Mouse (Mus musculus): ENCODE results near the gene Xrcc2. TPM values are rescaled to one million over a fixed set of nuclear protein-coding genes. Genes with fewer than 3 reads are reported as not detected.
A peak's percentile ranks its signal among the peaks of the same experiment; 100 is the strongest.
"Not testable (repeated sequence)": the region's sequence is repeated elsewhere in the genome, so short reads cannot be mapped to it uniquely, and the experiment has no call there.

Xrcc2 gene
- polyA plus RNA-seq (2014; fragmentation: Nextera tagmentation; extraction: Ambion mirVana) = 4.2 and 4.5 TPM in 2 replicates

GRCm38 (mm10) chr5:25705567-25706349 is at the start of gene Xrcc2:
TSS of gene Xrcc2 (minus strand) at chr5:25705825.
- Histone ChIP-seq H3K36me3 (ENCODE audit: control insufficient read depth, insufficient read depth, low read length) (peaks cover 10% of the 10 kb centered on the region), H3K27me3 (replicated peaks; ENCODE audit: control insufficient read depth, insufficient read depth, low read length) (no peaks in the 10 kb centered on the region), H3K4me1 (ENCODE audit: control insufficient read depth, insufficient read depth, low read length) (peaks cover 7% of the 10 kb centered on the region; the same call in 1 of the 2 replicates), H3K4me3 (ENCODE audit: low read depth, low read length) (peak within 1 kb of the TSS; percentile 69), H3K9me3 (replicated peaks; ENCODE audit: control insufficient read depth, low read length) (no peaks in the 10 kb centered on the region), H3K4me2 (ENCODE audit: low read length) (peak within 1 kb of the TSS; percentile 64), H3K27ac (ENCODE audit: low read depth, low read length) (peak within 1 kb of the TSS; percentile 60; the same call in 1 of the 2 replicates), H3K9ac (ENCODE audit: low read length) (peak within 1 kb of the TSS; percentile 79)
- DNase-seq (ENCODE audit: low spot score) (peak; percentile 98), ATAC-seq (peak; percentile 95)
- 8% methylated on average over 51 of the region's 51 CpGs for WGBS

- H3K4me2 ChIP-seq (ENCODE audit: low read length) = no peak overlapping the region
- no peaks in the 10 kb centered on the region for H3K36me3 ChIP-seq (ENCODE audit: control insufficient read depth, insufficient read depth, low read length)
- 0 out of 2 replicates have a peak overlapping the region, but pooled peaks have one; percentile 22 for H3K9ac ChIP-seq (ENCODE audit: low read length)
- H3K9me3 ChIP-seq (replicated peaks; ENCODE audit: control insufficient read depth, low read length) = no peaks in the 10 kb centered on the region
- no peak overlapping the region for H3K4me3 ChIP-seq (ENCODE audit: low read depth, low read length)
- peak overlapping the region; percentile 69 for H3K27ac ChIP-seq (ENCODE audit: low read depth, low read length)
- DNase-seq (ENCODE audit: low spot score) (peak; percentile 86), ATAC-seq (peak; percentile 89)
- H3K4me1 ChIP-seq (ENCODE audit: control insufficient read depth, insufficient read depth, low read length) = peaks cover 28% of the 10 kb centered on the region
- WGBS = 0% methylated on average over 2 of the region's 2 CpGs
- no peaks in the 10 kb centered on the region for H3K27me3 ChIP-seq (replicated peaks; ENCODE audit: control insufficient read depth, insufficient read depth, low read length)
Measured at GRCm38 (mm10) chr5:25754236-25754766, 48.7 kb upstream of the Xrcc2 start.

- Histone ChIP-seq H3K9me3 (replicated peaks; ENCODE audit: control insufficient read depth, low read length) (no peaks in the 10 kb centered on the region), H3K4me3 (ENCODE audit: low read depth, low read length) (no peak overlapping the region), H3K27ac (ENCODE audit: low read depth, low read length) (peak overlapping the region; percentile 69), H3K4me1 (ENCODE audit: control insufficient read depth, insufficient read depth, low read length) (peaks cover 28% of the 10 kb centered on the region), H3K4me2 (ENCODE audit: low read length) (no peak overlapping the region), H3K27me3 (replicated peaks; ENCODE audit: control insufficient read depth, insufficient read depth, low read length) (no peaks in the 10 kb centered on the region), H3K36me3 (ENCODE audit: control insufficient read depth, insufficient read depth, low read length) (no peaks in the 10 kb centered on the region), H3K9ac (ENCODE audit: low read length) (0 out of 2 replicates have a peak overlapping the region, but pooled peaks have one; percentile 22)
- ATAC-seq (peak; percentile 30; the same call in 1 of the 2 replicates), DNase-seq (ENCODE audit: low spot score) (no peak)
- 30% methylated on average over 8 of the region's 8 CpGs for WGBS
Measured at GRCm38 (mm10) chr5:25753556-25754235, 48.1 kb upstream of the Xrcc2 start.

GRCm38 (mm10) chr5:25752862-25753261 is 47.2 kb upstream of the Xrcc2 start:
- Histone ChIP-seq H3K9ac (ENCODE audit: low read length) (no peak overlapping the region), H3K27ac (ENCODE audit: low read depth, low read length) (no peak overlapping the region), H3K9me3 (replicated peaks; ENCODE audit: control insufficient read depth, low read length) (no peaks in the 10 kb centered on the region), H3K36me3 (ENCODE audit: control insufficient read depth, insufficient read depth, low read length) (no peaks in the 10 kb centered on the region), H3K27me3 (replicated peaks; ENCODE audit: control insufficient read depth, insufficient read depth, low read length) (no peaks in the 10 kb centered on the region), H3K4me1 (ENCODE audit: control insufficient read depth, insufficient read depth, low read length) (peaks cover 28% of the 10 kb centered on the region), H3K4me3 (ENCODE audit: low read depth, low read length) (no peak overlapping the region), H3K4me2 (ENCODE audit: low read length) (no peak overlapping the region)
- 69% methylated on average over 5 of the region's 5 CpGs for WGBS
- DNase-seq (ENCODE audit: low spot score) = peak; percentile 55
- ATAC-seq = no peak

GRCm38 (mm10) chr5:25751552-25751951 is 45.9 kb upstream of the Xrcc2 start:
- DNase-seq (ENCODE audit: low spot score) (peak; percentile 52), ATAC-seq (no peak)
- Histone ChIP-seq H3K36me3 (ENCODE audit: control insufficient read depth, insufficient read depth, low read length) (no peaks in the 10 kb centered on the region), H3K4me2 (ENCODE audit: low read length) (no peak overlapping the region), H3K9ac (ENCODE audit: low read length) (no peak overlapping the region), H3K9me3 (replicated peaks; ENCODE audit: control insufficient read depth, low read length) (no peaks in the 10 kb centered on the region), H3K27ac (ENCODE audit: low read depth, low read length) (0 out of 2 replicates have a peak overlapping the region, but pooled peaks have one; percentile 27), H3K27me3 (replicated peaks; ENCODE audit: control insufficient read depth, insufficient read depth, low read length) (no peaks in the 10 kb centered on the region), H3K4me3 (ENCODE audit: low read depth, low read length) (no peak overlapping the region), H3K4me1 (ENCODE audit: control insufficient read depth, insufficient read depth, low read length) (peaks cover 28% of the 10 kb centered on the region)

DNA sequence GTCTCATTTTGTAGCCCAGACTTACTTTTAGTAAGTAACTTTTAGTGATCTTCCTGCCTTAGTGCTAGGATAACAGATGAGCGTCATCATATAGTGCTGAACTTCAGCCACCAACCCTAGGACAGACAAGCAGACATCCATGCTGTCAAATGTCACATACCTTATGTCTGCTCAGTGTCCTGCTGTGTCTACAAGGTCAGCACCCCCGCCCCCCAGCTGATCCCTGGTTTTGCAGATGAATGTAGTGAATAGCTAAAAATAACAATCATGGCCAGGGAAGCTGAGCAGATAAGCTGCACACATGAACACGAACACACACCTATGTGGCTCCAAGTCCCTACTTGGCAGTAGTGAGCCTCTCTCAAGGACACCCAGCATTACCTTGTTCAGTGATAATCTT is 43.0 kb upstream of the Xrcc2 start:
- no peak overlapping the region for H3K9ac ChIP-seq (ENCODE audit: low read length)
- no peak for ATAC-seq
- no peak overlapping the region for H3K27ac ChIP-seq (ENCODE audit: low read depth, low read length)
- H3K9me3 ChIP-seq (replicated peaks; ENCODE audit: control insufficient read depth, low read length) = no peaks in the 10 kb centered on the region
- peaks cover 14% of the 10 kb centered on the region; the same call in 1 of the 2 replicates for H3K4me1 ChIP-seq (ENCODE audit: control insufficient read depth, insufficient read depth, low read length)
- DNase-seq (ENCODE audit: low spot score) = no peak
- H3K4me3 ChIP-seq (ENCODE audit: low read depth, low read length) = no peak overlapping the region
- H3K27me3 ChIP-seq (replicated peaks; ENCODE audit: control insufficient read depth, insufficient read depth, low read length) = no peaks in the 10 kb centered on the region
- no peaks in the 10 kb centered on the region for H3K36me3 ChIP-seq (ENCODE audit: control insufficient read depth, insufficient read depth, low read length)
- no peak overlapping the region for H3K4me2 ChIP-seq (ENCODE audit: low read length)
- WGBS = 86% methylated on average over 3 of the region's 3 CpGs

- no peaks in the 10 kb centered on the region for H3K36me3 ChIP-seq (ENCODE audit: control insufficient read depth, insufficient read depth, low read length)
- no peak overlapping the region for H3K4me3 ChIP-seq (ENCODE audit: low read depth, low read length)
- no peak overlapping the region for H3K4me2 ChIP-seq (ENCODE audit: low read length)
- H3K27ac ChIP-seq (ENCODE audit: low read depth, low read length) = no peak overlapping the region
- H3K4me1 ChIP-seq (ENCODE audit: control insufficient read depth, insufficient read depth, low read length) = peaks cover 8% of the 10 kb centered on the region; the same call in 1 of the 2 replicates
- H3K9me3 ChIP-seq (replicated peaks; ENCODE audit: control insufficient read depth, low read length) = no peaks in the 10 kb centered on the region
- ATAC-seq (no peak), DNase-seq (ENCODE audit: low spot score) (no peak)
- H3K27me3 ChIP-seq (replicated peaks; ENCODE audit: control insufficient read depth, insufficient read depth, low read length) = no peaks in the 10 kb centered on the region
- H3K9ac ChIP-seq (ENCODE audit: low read length) = no peak overlapping the region
Measured at GRCm38 (mm10) chr5:25747904-25748303, 42.3 kb upstream of the Xrcc2 start.

DNA sequence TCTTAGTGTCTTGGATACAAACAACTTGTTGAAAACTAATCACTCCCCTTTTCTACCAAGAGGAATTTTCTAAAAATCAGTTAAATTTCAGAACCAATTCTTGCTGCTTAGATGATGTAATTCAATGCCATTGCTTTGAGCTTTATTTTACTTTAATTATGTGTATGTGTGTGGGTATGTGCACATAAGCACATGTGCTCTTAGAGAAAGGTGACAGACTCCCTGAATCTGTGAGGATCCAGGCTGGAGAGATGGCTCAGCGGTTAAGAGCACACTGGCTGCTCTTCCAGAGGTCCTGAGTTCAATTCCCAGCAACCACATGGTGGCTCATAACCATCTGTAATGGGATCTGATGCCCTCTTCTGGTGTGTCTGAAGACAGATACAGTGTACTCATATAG is 33.3 kb upstream of the Xrcc2 start:
- not testable (repeated sequence) for DNase-seq (ENCODE audit: low spot score)
- 39% methylated on average over 1 of the region's 1 CpGs for WGBS

More for the DNA sequence above, 33.3 kb upstream of the Xrcc2 start:
- not testable (repeated sequence) for H3K4me2 ChIP-seq (ENCODE audit: low read length); H3K4me3 ChIP-seq (ENCODE audit: low read depth, low read length); H3K27ac ChIP-seq (ENCODE audit: low read depth, low read length); H3K27me3 ChIP-seq (replicated peaks; ENCODE audit: control insufficient read depth, insufficient read depth, low read length); H3K9ac ChIP-seq (ENCODE audit: low read length); H3K4me1 ChIP-seq (ENCODE audit: control insufficient read depth, insufficient read depth, low read length); H3K36me3 ChIP-seq (ENCODE audit: control insufficient read depth, insufficient read depth, low read length); H3K9me3 ChIP-seq (replicated peaks; ENCODE audit: control insufficient read depth, low read length)
- peak; percentile 83 for ATAC-seq

Data from forebrain, embryonic 14.5 days (tissue).